Mouse (Mus musculus) stomach, postnatal 0 days (tissue): ENCODE measurements at regions not wholly inside any gene's neighbourhood (a gene's known extent, or its start where the extent isn't known, plus 50 kb on each side); places are given as distances from the start of the nearest gene placed in this dataset.
"Not testable (repeated sequence)": the region's sequence is repeated elsewhere in the genome, so short reads cannot be mapped to it uniquely, and the experiment has no call there.

ENCODE experiments used
- ATAC-seq: fragments of 200-750 bp; cut with Nextera tagmentation; 2 replicates; pipeline ENCODE4 v1.8.0; 2017; ENCODE audit not compliant: low FRiP score, low TSS enrichment
- DNase-seq: peaks from one replicate; pipeline ENCODE4 v3.0.0-alpha.2; 2016; ENCODE audit warnings: low spot score
- H3K27ac ChIP-seq: fragments of 300-500 bp; sonication (generic); replicated peaks from 2 replicates; pipeline ENCODE4 v1.5.1; 2014; ENCODE audit warnings: mild to moderate bottlenecking, control low read depth
- H3K27me3 ChIP-seq: fragments of 300-500 bp; sonication (generic); 2 replicates; pipeline ENCODE4 v1.6.1; 2014; ENCODE audit warnings: low read length; ENCODE audit not compliant: control insufficient read depth, insufficient read depth
- H3K36me3 ChIP-seq: fragments of 300-500 bp; sonication (generic); 2 replicates; pipeline ENCODE4 v1.6.1; 2014; ENCODE audit warnings: low read length, mixed read lengths; ENCODE audit not compliant: control insufficient read depth, insufficient read depth
- H3K4me1 ChIP-seq: fragments of 300-500 bp; sonication (generic); replicated peaks from 2 replicates; pipeline ENCODE4 v1.6.1; 2014; ENCODE audit warnings: antibody characterized with exemption; ENCODE audit not compliant: control insufficient read depth, insufficient read depth
- H3K4me2 ChIP-seq: fragments of 300-500 bp; sonication (generic); replicated peaks from 2 replicates; pipeline ENCODE4 v1.6.1; 2014; ENCODE audit warnings: low read depth, mild to moderate bottlenecking, control low read depth, moderate library complexity
- H3K4me3 ChIP-seq: fragments of 300-500 bp; sonication (generic); 2 replicates; pipeline ENCODE4 v1.5.1; 2014; ENCODE audit warnings: low read depth, low read length, control low read depth
- H3K9ac ChIP-seq: fragments of 300-500 bp; sonication (generic); 2 replicates; pipeline ENCODE4 v1.6.1; 2014; ENCODE audit warnings: mild to moderate bottlenecking, low read length, control low read depth, mixed read lengths
- H3K9me3 ChIP-seq: fragments of 300-500 bp; sonication (generic); 2 replicates; pipeline ENCODE4 v1.6.1; 2016; ENCODE audit warnings: low read length; ENCODE audit not compliant: control insufficient read depth
- CTCF ChIP-seq: IDR thresholded peaks from 2 replicates; pipeline ENCODE4 v1.5.1; 2016; ENCODE audit warnings: antibody characterized with exemption, low read depth, mild to moderate bottlenecking, moderate library complexity
- EP300 ChIP-seq: optimal IDR thresholded peaks from 2 replicates; pipeline ENCODE3; 2016; ENCODE audit warnings: antibody characterized with exemption
- WGBS: fragments of 180-500 bp; shearing (Covaris S2); extraction: QIAGEN DNeasy Blood & Tissue Kit; methylation state at CpG from one replicate; pipeline ENCODE4 v1.1.7; 2014; 5-methylcytosine and 5-hydroxymethylcytosine counted together

GRCm38 (mm10) chr1:165013428-165013827 is 78.1 kb upstream of the Xcl1 start:
- no peak overlapping the region for H3K4me2 ChIP-seq
- H3K9me3 ChIP-seq = no peaks in the 10 kb centered on the region
- H3K4me3 ChIP-seq = no peak overlapping the region
- DNase-seq (no peak), ATAC-seq (no peak)
- TF ChIP-seq CTCF = no peak
- no peak for TF ChIP-seq EP300
- H3K27ac ChIP-seq = no peak overlapping the region
- no peaks in the 10 kb centered on the region for H3K4me1 ChIP-seq
- WGBS = 68% methylated on average over 2 of the region's 2 CpGs
- H3K27me3 ChIP-seq = no peaks in the 10 kb centered on the region
- H3K36me3 ChIP-seq = no peaks in the 10 kb centered on the region
- no peak overlapping the region for H3K9ac ChIP-seq

GRCm38 (mm10) chr1:165012376-165012775 is 77.0 kb upstream of the Xcl1 start:
- TF ChIP-seq CTCF (no peak), EP300 (no peak)
- Histone ChIP-seq H3K9ac (no peak overlapping the region), H3K27me3 (no peaks in the 10 kb centered on the region), H3K4me2 (no peak overlapping the region), H3K4me3 (no peak overlapping the region), H3K36me3 (no peaks in the 10 kb centered on the region), H3K9me3 (no peaks in the 10 kb centered on the region), H3K4me1 (no peaks in the 10 kb centered on the region), H3K27ac (no peak overlapping the region)
- WGBS = 30% methylated on average over 3 of the region's 3 CpGs
- no peak for ATAC-seq
- no peak for DNase-seq

- TF ChIP-seq CTCF (peak; percentile 55), EP300 (no peak)
- Histone ChIP-seq H3K9me3 (no peaks in the 10 kb centered on the region), H3K36me3 (no peaks in the 10 kb centered on the region), H3K4me3 (no peak overlapping the region), H3K27ac (no peak overlapping the region; the same call in 1 of the 2 replicates), H3K27me3 (no peaks in the 10 kb centered on the region), H3K4me2 (no peak overlapping the region), H3K9ac (no peak overlapping the region), H3K4me1 (no peaks in the 10 kb centered on the region)
- DNase-seq (no peak), ATAC-seq (peak; percentile 59; the same call in 1 of the 2 replicates)
- 57% methylated on average over 10 of the region's 10 CpGs for WGBS
Measured at GRCm38 (mm10) chr1:164999515-164999914, 64.2 kb upstream of the Xcl1 start.

GRCm38 (mm10) chr1:164998621-164999020 is 63.3 kb upstream of the Xcl1 start:
- peaks cover 3% of the 10 kb centered on the region; the same call in 1 of the 2 replicates for H3K4me1 ChIP-seq
- H3K27ac ChIP-seq = no peak overlapping the region
- 74% methylated on average over 3 of the region's 3 CpGs for WGBS

GRCm38 (mm10) chr1:164997660-164998059 is 62.3 kb upstream of the Xcl1 start:
- no peak overlapping the region for H3K4me3 ChIP-seq
- no peak overlapping the region for H3K9ac ChIP-seq
- H3K4me1 ChIP-seq = peaks cover 3% of the 10 kb centered on the region; the same call in 1 of the 2 replicates
- WGBS = 27% methylated on average over 5 of the region's 5 CpGs
- TF ChIP-seq CTCF = no peak
- no peak for TF ChIP-seq EP300
- ATAC-seq = no peak
- H3K4me2 ChIP-seq = no peak overlapping the region
- no peaks in the 10 kb centered on the region for H3K27me3 ChIP-seq
- no peaks in the 10 kb centered on the region for H3K9me3 ChIP-seq
- DNase-seq = no peak
- H3K36me3 ChIP-seq = no peaks in the 10 kb centered on the region
- H3K27ac ChIP-seq = no peak overlapping the region

More at GRCm38 (mm10) chr1:164998621-164999020, 63.3 kb upstream of the Xcl1 start:
- Histone ChIP-seq H3K36me3 (no peaks in the 10 kb centered on the region), H3K9ac (no peak overlapping the region), H3K27me3 (no peaks in the 10 kb centered on the region), H3K9me3 (no peaks in the 10 kb centered on the region), H3K4me2 (no peak overlapping the region), H3K4me3 (no peak overlapping the region)
- ATAC-seq = no peak
- no peak for DNase-seq
- TF ChIP-seq CTCF (no peak), EP300 (no peak)

- H3K36me3 ChIP-seq = no peaks in the 10 kb centered on the region
- H3K9ac ChIP-seq = no peak overlapping the region
- 9% methylated on average over 6 of the region's 6 CpGs for WGBS
- H3K27ac ChIP-seq = 0 out of 2 replicates have a peak overlapping the region, but pooled peaks have one; percentile 24
- TF ChIP-seq EP300 = no peak
- TF ChIP-seq CTCF = no peak
- 0 out of 2 replicates have a peak overlapping the region, but pooled peaks have one; percentile 17 for H3K4me2 ChIP-seq
- H3K9me3 ChIP-seq = no peaks in the 10 kb centered on the region
- no peaks in the 10 kb centered on the region for H3K27me3 ChIP-seq
- ATAC-seq = peak; percentile 40
- H3K4me1 ChIP-seq = peaks cover 3% of the 10 kb centered on the region; the same call in 1 of the 2 replicates
- peak; percentile 26 for DNase-seq
- no peak overlapping the region for H3K4me3 ChIP-seq
Measured at GRCm38 (mm10) chr1:164994247-164994660, 58.9 kb upstream of the Xcl1 start.

GRCm38 (mm10) chr1:164993175-164993875 is 58.0 kb upstream of the Xcl1 start:
- not testable (repeated sequence) for H3K9ac ChIP-seq, H3K9me3 ChIP-seq, H3K36me3 ChIP-seq, H3K27ac ChIP-seq, H3K27me3 ChIP-seq, H3K4me3 ChIP-seq, H3K4me2 ChIP-seq, H3K4me1 ChIP-seq
- DNase-seq (peak; percentile 56), ATAC-seq (peak; percentile 85)
